ENCODE assay signal across 10 mouse cellular contexts in the genomic region with DNA sequence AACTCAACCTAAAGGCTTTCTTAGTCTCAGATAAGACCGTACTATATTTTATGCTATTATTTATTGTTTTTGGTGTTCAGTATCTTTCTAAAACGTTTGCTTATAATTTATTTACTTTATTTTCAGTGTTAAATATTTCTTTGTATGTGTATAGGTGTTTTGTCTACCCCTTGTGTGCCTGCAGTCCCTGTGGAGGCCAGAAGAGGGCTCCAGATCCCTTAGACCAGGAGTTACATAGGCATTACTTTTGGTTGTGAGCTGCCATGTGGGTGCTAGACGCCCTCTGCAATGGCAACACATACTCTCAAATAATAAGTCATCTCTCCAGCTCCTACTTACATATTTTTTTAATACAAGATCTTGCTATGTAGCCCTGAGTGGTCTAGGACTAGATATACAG. TPM values are rescaled to one million over a fixed set of nuclear protein-coding genes. Genes with fewer than 3 reads are reported as not detected.
A peak's percentile ranks its signal among the peaks of the same experiment; 100 is the strongest.
DNase-seq lines count a peak whose midpoint lies in the region; ATAC-seq and TF ChIP-seq lines count a peak whose summit lies in the region.
"Had no signal": no experiment of that assay in that cellular context is flagged by ENCODE, and none has a peak within 500 bp of the region (broad histone marks: within the 10 kb centered on the region; RNA-seq: fewer than 3 reads in every experiment).

No protein-coding gene starts in this region.

- no peak for TF ChIP-seq EP300 in liver, embryonic 14.5 days (IDR thresholded peaks at IDR 0.05; ENCODE audit: low read depth)

- peak; percentile 62 for TF ChIP-seq CTCF in liver, embryonic 14.5 days (IDR thresholded peaks at IDR 0.05; ENCODE audit: low read depth)

- H3K4me3 ChIP-seq in liver, embryonic 14.5 days (ENCODE audit: insufficient read depth in 1 of 2, low read depth in 2 of 2, low read length in 2 of 2), result no peak overlapping the region
- H3K4me3 ChIP-seq in liver, embryonic 12.5 days, result no peak overlapping the region
- no peak overlapping the region for H3K4me3 ChIP-seq in midbrain, embryonic 15.5 days

- WGBS in liver, embryonic 14.5 days (ENCODE audit: insufficient replicate concordance), result 45% methylated on average over 3 of the region's 3 CpGs
- WGBS in liver, embryonic 12.5 days (ENCODE audit: insufficient replicate concordance), result 50% methylated on average over 3 of the region's 3 CpGs
- WGBS in midbrain, embryonic 15.5 days, result 58% methylated on average over 3 of the region's 3 CpGs

- H3K9me3 ChIP-seq in liver, embryonic 14.5 days (ENCODE audit: control insufficient read depth, low read length), result no peaks in the 10 kb centered on the region
- no peaks in the 10 kb centered on the region for H3K9me3 ChIP-seq in liver, embryonic 12.5 days (replicated peaks)
- no peaks in the 10 kb centered on the region for H3K9me3 ChIP-seq in midbrain, embryonic 15.5 days

- no peaks in the 10 kb centered on the region for H3K4me1 ChIP-seq in liver, embryonic 14.5 days (replicated peaks; ENCODE audit: control insufficient read depth in 2 of 2, insufficient read depth in 2 of 2, low read length in 1 of 2)
- no peaks in the 10 kb centered on the region for H3K4me1 ChIP-seq in liver, embryonic 12.5 days
- H3K4me1 ChIP-seq in midbrain, embryonic 15.5 days, result no peaks in the 10 kb centered on the region

- H3K27me3 ChIP-seq in liver, embryonic 14.5 days (ENCODE audit: control insufficient read depth, insufficient read depth, low read length), result no peaks in the 10 kb centered on the region
- H3K27me3 ChIP-seq in liver, embryonic 12.5 days (replicated peaks), result no peaks in the 10 kb centered on the region
- no peaks in the 10 kb centered on the region for H3K27me3 ChIP-seq in midbrain, embryonic 15.5 days (replicated peaks)

- H3K9ac ChIP-seq in liver, embryonic 14.5 days (replicated peaks), result no peak overlapping the region
- no peak overlapping the region for H3K9ac ChIP-seq in liver, embryonic 12.5 days
- H3K9ac ChIP-seq in midbrain, embryonic 15.5 days, result no peak overlapping the region

- ATAC-seq in liver, embryonic 14.5 days (ENCODE audit: insufficient read depth), result no peak
- no peak for ATAC-seq in liver, embryonic 12.5 days
- ATAC-seq in granulocyte monocyte progenitor cell, adult 5-6 weeks (replicated peaks; ENCODE audit: poor library complexity, severe bottlenecking), result peak; percentile 56; the same call in 1 of the 2 replicates
- no peak for ATAC-seq in midbrain, embryonic 15.5 days (replicated peaks)

- H3K36me3 ChIP-seq in liver, embryonic 14.5 days (replicated peaks; ENCODE audit: control insufficient read depth, insufficient read depth, low read depth), result no peaks in the 10 kb centered on the region
- H3K36me3 ChIP-seq in liver, embryonic 12.5 days, result no peaks in the 10 kb centered on the region
- no peaks in the 10 kb centered on the region for H3K36me3 ChIP-seq in midbrain, embryonic 15.5 days (replicated peaks)

- H3K4me2 ChIP-seq in liver, embryonic 14.5 days (ENCODE audit: low read depth), result no peak overlapping the region
- H3K4me2 ChIP-seq in liver, embryonic 12.5 days, result no peak overlapping the region
- H3K4me2 ChIP-seq in midbrain, embryonic 15.5 days, result no peak overlapping the region

- no peak overlapping the region for H3K27ac ChIP-seq in liver, embryonic 14.5 days
- no peak overlapping the region for H3K27ac ChIP-seq in liver, embryonic 12.5 days
- H3K27ac ChIP-seq in midbrain, embryonic 15.5 days, result no peak overlapping the region

- no peak for DNase-seq in liver, embryonic 14.5 days (ENCODE audit: low read depth in 3 of 3, low spot score in 3 of 3)
- DNase-seq in CD4-positive helper T cell, adult 2 months (ENCODE audit: low read depth, low spot score), result peak; percentile 40
- peak; percentile 62 for DNase-seq in ES-CJ7 (ENCODE audit: low read depth, low spot score)
- no peak for DNase-seq in T-cell, adult 2 months (ENCODE audit: low spot score)
- DNase-seq: adrenal gland, adult 8-10 months; cerebellum, adult 9-10 months; kidney, adult 11 months had no signal

RNA-seq across cellular contexts. Expression of a gene that starts 12.3 kb away (rescaled TPM):
- 18.1 and 35.7 TPM in 2 replicates for polyA plus RNA-seq in liver, embryonic 14.5 days (2012; rRNA removed)
- polyA plus RNA-seq in liver, embryonic 14.5 days (2014; fragmentation: Nextera tagmentation; extraction: Ambion mirVana), result 41.4 and 42.7 TPM in 2 replicates
- polyA plus RNA-seq in liver, embryonic 12.5 days (2016; fragmentation: Nextera tagmentation; extraction: Ambion mirVana), result 79.5 and 83.4 TPM in 2 replicates
- total RNA-seq in granulocyte monocyte progenitor cell, adult 5-6 weeks (2014; fragmentation: Nextera tagmentation), result 34.0 and 35.5 TPM in 2 replicates
- 51.9 and 58.2 TPM in 2 replicates for total RNA-seq in granulocyte monocyte progenitor cell, adult 5-6 weeks (2017)
- polyA plus RNA-seq in midbrain, embryonic 15.5 days (2015; fragmentation: Nextera tagmentation; extraction: Ambion mirVana), result 74.1 and 75.8 TPM in 2 replicates

RNA-seq across cellular contexts. Expression of a gene that starts 16.3 kb away (rescaled TPM):
- 0.27 and 0.29 TPM in 2 replicates for polyA plus RNA-seq in liver, embryonic 14.5 days (2012; rRNA removed)
- polyA plus RNA-seq in liver, embryonic 14.5 days (2014; fragmentation: Nextera tagmentation; extraction: Ambion mirVana), result 0.52 and 0.65 TPM in 2 replicates
- 0.58 and 0.61 TPM in 2 replicates for polyA plus RNA-seq in liver, embryonic 12.5 days (2016; fragmentation: Nextera tagmentation; extraction: Ambion mirVana)
- 8.3 and 13.3 TPM in 2 replicates for total RNA-seq in granulocyte monocyte progenitor cell, adult 5-6 weeks (2014; fragmentation: Nextera tagmentation)
- total RNA-seq in granulocyte monocyte progenitor cell, adult 5-6 weeks (2017), result 20.4 and 22.5 TPM in 2 replicates
- 0.15 and 0.21 TPM in 2 replicates for polyA plus RNA-seq in midbrain, embryonic 15.5 days (2015; fragmentation: Nextera tagmentation; extraction: Ambion mirVana)

RNA-seq across cellular contexts. Expression of a gene that starts 37.2 kb away (rescaled TPM):
- 0.69 and 0.71 TPM in 2 replicates for polyA plus RNA-seq in liver, embryonic 14.5 days (2012; rRNA removed)
- 0.99 and 1.2 TPM in 2 replicates for polyA plus RNA-seq in liver, embryonic 14.5 days (2014; fragmentation: Nextera tagmentation; extraction: Ambion mirVana)
- 1.3 and 1.5 TPM in 2 replicates for polyA plus RNA-seq in liver, embryonic 12.5 days (2016; fragmentation: Nextera tagmentation; extraction: Ambion mirVana)
- 6.1 and 9.0 TPM in 2 replicates for total RNA-seq in granulocyte monocyte progenitor cell, adult 5-6 weeks (2014; fragmentation: Nextera tagmentation)
- 4.2 and 5.2 TPM in 2 replicates for total RNA-seq in granulocyte monocyte progenitor cell, adult 5-6 weeks (2017)
- polyA plus RNA-seq in midbrain, embryonic 15.5 days (2015; fragmentation: Nextera tagmentation; extraction: Ambion mirVana), result 3.2 and 3.5 TPM in 2 replicates

Comparison
In these comparisons a context has a peak if more than half of its experiments do, and no peak if none do; other contexts are left out.
1. DNase-seq: peak in CD4-positive helper T cell, adult 2 months (single experiment) and ES-CJ7 (single experiment); none in liver, embryonic 14.5 days (0 of 3) and T-cell, adult 2 months (single experiment).